Mouse (Mus musculus): ENCODE results near the gene Armh3. TPM values are rescaled to one million over a fixed set of nuclear protein-coding genes. Genes with fewer than 3 reads are reported as not detected.

Gene Armh3
- total RNA-seq, 1 experiment: 8.0 TPM

DNA sequence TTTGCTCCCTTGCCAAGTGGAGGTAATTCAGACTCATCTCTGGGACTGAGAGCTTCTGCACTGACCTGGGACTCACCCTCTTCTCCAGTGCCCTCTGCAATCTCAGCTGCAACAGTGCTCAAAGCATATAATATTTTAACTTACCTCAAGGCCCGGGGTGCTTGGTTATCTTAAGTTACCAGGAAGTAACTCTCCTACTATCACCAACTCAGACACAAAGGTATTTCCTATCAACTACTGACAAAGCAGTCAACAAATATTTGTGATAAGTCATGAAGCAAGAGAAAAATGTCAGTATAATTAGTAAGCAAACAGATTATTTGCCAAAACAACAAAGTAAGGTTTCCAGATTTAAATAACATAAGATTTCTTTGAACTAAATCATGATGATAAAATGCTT is 125.0 kb downstream of the Armh3 start:
- Histone ChIP-seq H3K4me3 (ENCODE audit: insufficient read depth in 1 of 2, low read depth in 1 of 2, low read length in 2 of 2, poor library complexity in 1 of 2, severe bottlenecking in 1 of 2) (no peak overlapping the region), H3K9ac (ENCODE audit: insufficient read depth, low read depth, low read length, poor library complexity, severe bottlenecking) (no peak overlapping the region), H3K4me1 (ENCODE audit: control insufficient read depth in 2 of 2, insufficient read depth in 2 of 2, low read length in 2 of 2, poor library complexity in 1 of 2) (peaks cover 3 to 4% of the 10 kb centered on the region in 2 experiments; a peak in 2 of 4 replicates), H3K27ac (ENCODE audit: insufficient read depth, low read depth, low read length, poor library complexity, severe bottlenecking) (no peak overlapping the region), H3K36me3 (ENCODE audit: control insufficient read depth, insufficient read depth, low read length, poor library complexity, severe bottlenecking) (no peaks in the 10 kb centered on the region; the same call in 1 of the 2 replicates), H3K9me3 (ENCODE audit: control insufficient read depth, insufficient read depth, low read depth, low read length) (no peaks in the 10 kb centered on the region)
- no peak for TF ChIP-seq ZNF384 (IDR thresholded peaks at IDR 0.05; ENCODE audit: low read depth, low read length)
- TF ChIP-seq MAFK (IDR thresholded peaks at IDR 0.05; ENCODE audit: insufficient read depth, low read depth, low read length): no peak
- no peak for TF ChIP-seq HCFC1 (IDR thresholded peaks at IDR 0.05; ENCODE audit: borderline replicate concordance, insufficient read depth, low read length)
- no peak for TF ChIP-seq CHD2 (IDR thresholded peaks at IDR 0.05; ENCODE audit: low read depth, low read length)
- no peak for TF ChIP-seq ZC3H11A (IDR thresholded peaks at IDR 0.05; ENCODE audit: borderline replicate concordance, low read depth, low read length)
- DNase-seq (ENCODE audit: low read depth, low spot score): no peak
- in situ Hi-C loops (cut with MboI; ENCODE audit: low sequenced_read_pairs in 2 of 2, unreplicated experiment in 2 of 2): no loop called here

DNA sequence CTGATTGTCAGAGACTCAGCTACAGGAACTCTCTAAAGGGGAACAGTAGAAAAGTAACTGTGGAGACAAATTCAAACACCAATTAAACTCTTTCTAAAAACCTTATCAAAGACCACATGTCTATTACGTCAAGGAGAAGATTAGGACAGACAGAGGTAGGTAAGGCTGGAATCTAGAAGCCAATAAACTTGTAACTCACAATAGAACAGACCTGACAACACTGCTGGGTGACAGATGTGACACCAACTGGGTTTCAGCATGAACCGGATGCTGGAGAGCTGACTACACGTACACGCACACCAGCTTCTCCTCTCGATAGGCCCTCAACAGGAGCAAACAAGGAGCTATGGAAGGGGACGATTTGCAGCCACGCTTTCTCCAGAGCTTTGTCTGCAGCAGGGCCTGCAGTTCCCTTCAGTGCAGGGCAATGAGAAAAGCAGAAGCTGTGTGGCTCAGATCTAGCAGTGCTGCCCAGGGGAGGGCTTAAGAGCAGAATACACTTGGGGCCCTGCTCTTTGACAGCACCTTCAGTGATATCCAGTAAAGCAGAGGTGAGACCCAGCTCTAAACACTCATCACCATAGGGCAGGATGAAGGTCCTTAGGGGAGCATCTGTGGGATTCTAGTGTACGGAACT is 142.9 kb downstream of the Armh3 start:
- Histone ChIP-seq H3K4me3 (ENCODE audit: insufficient read depth in 1 of 2, low read depth in 1 of 2, low read length in 2 of 2, poor library complexity in 1 of 2, severe bottlenecking in 1 of 2) (no peak overlapping the region), H3K36me3 (ENCODE audit: control insufficient read depth, insufficient read depth, low read length, poor library complexity, severe bottlenecking) (0 out of 2 replicates have a peak, but pooled peaks cover 3% of the 10 kb centered on the region), H3K27ac (ENCODE audit: insufficient read depth, low read depth, low read length, poor library complexity, severe bottlenecking) (no peak overlapping the region), H3K9ac (ENCODE audit: insufficient read depth, low read depth, low read length, poor library complexity, severe bottlenecking) (no peak overlapping the region), H3K9me3 (ENCODE audit: control insufficient read depth, insufficient read depth, low read depth, low read length) (no peaks in the 10 kb centered on the region), H3K4me1 (ENCODE audit: control insufficient read depth in 2 of 2, insufficient read depth in 2 of 2, low read length in 2 of 2, poor library complexity in 1 of 2) (peaks cover 6 to 8% of the 10 kb centered on the region in 2 experiments)
- no peak for DNase-seq (ENCODE audit: low read depth, low spot score)
- in situ Hi-C loops (cut with MboI; ENCODE audit: low sequenced_read_pairs in 2 of 2, unreplicated experiment in 2 of 2): no loop called here
- TF ChIP-seq MAFK (IDR thresholded peaks at IDR 0.05; ENCODE audit: insufficient read depth, low read depth, low read length) (no peak), ZC3H11A (IDR thresholded peaks at IDR 0.05; ENCODE audit: borderline replicate concordance, low read depth, low read length) (no peak), ZNF384 (IDR thresholded peaks at IDR 0.05; ENCODE audit: low read depth, low read length) (no peak), HCFC1 (IDR thresholded peaks at IDR 0.05; ENCODE audit: borderline replicate concordance, insufficient read depth, low read length) (no peak), CHD2 (IDR thresholded peaks at IDR 0.05; ENCODE audit: low read depth, low read length) (no peak)

DNA sequence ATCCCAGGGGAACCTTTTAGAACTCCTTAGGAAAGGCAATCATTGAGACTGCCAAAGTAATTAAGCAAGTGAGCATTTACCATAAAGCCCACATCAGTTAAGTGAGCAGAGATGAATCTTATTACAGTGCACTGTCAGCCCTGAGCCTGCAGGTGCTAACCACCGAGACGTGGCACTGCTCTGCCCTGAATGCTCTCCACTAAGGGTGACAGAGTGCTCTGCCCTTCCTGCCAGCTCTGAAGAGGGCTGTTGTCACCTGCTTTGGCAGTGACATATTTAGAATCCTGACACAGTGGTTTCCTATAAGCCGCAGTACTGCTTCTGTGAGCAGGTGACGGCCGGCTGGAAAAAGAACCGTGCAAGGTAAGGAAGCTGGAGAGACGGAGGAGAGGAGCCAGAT is 143.8 kb downstream of the Armh3 start:
- H3K27ac ChIP-seq (ENCODE audit: insufficient read depth, low read depth, low read length, poor library complexity, severe bottlenecking): no peak overlapping the region
- no peak for DNase-seq (ENCODE audit: low read depth, low spot score)
- no peaks in the 10 kb centered on the region for H3K9me3 ChIP-seq (ENCODE audit: control insufficient read depth, insufficient read depth, low read depth, low read length)

DNA sequence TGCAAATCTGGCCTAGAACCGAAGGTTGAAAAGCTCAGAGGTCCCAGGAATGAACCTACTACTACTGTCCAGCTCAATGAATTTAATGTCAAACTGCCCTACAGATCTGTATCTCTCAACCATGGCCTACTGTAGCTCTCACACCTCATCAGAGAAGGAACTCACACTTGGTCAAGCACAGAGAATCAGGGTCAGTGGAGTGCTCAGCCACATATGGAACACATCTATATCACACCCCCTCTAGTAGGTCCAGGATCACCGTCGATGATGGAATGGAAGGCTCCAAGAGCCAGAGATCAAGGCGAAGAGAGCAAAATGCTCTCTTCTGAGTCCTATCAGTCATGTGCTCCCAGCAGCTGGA is 150.6 kb downstream of the Armh3 start:
- Histone ChIP-seq H3K36me3 (ENCODE audit: control insufficient read depth, insufficient read depth, low read length, poor library complexity, severe bottlenecking) (no peaks in the 10 kb centered on the region), H3K27ac (ENCODE audit: insufficient read depth, low read depth, low read length, poor library complexity, severe bottlenecking) (no peak overlapping the region), H3K9me3 (ENCODE audit: control insufficient read depth, insufficient read depth, low read depth, low read length) (no peaks in the 10 kb centered on the region), H3K4me3 (ENCODE audit: insufficient read depth in 1 of 2, low read depth in 1 of 2, low read length in 2 of 2, poor library complexity in 1 of 2, severe bottlenecking in 1 of 2) (no peak overlapping the region), H3K9ac (ENCODE audit: insufficient read depth, low read depth, low read length, poor library complexity, severe bottlenecking) (no peak overlapping the region), H3K4me1 (ENCODE audit: control insufficient read depth in 2 of 2, insufficient read depth in 2 of 2, low read length in 2 of 2, poor library complexity in 1 of 2) (0 out of 4 replicates have a peak, but pooled peaks cover 0 to 2% of the 10 kb centered on the region in 2 experiments)
- DNase-seq (ENCODE audit: low read depth, low spot score): no peak
- no peak for TF ChIP-seq HCFC1 (IDR thresholded peaks at IDR 0.05; ENCODE audit: borderline replicate concordance, insufficient read depth, low read length)
- no peak for TF ChIP-seq MAFK (IDR thresholded peaks at IDR 0.05; ENCODE audit: insufficient read depth, low read depth, low read length)
- no peak for TF ChIP-seq ZNF384 (IDR thresholded peaks at IDR 0.05; ENCODE audit: low read depth, low read length)
- TF ChIP-seq ZC3H11A (IDR thresholded peaks at IDR 0.05; ENCODE audit: borderline replicate concordance, low read depth, low read length): no peak
- TF ChIP-seq CHD2 (IDR thresholded peaks at IDR 0.05; ENCODE audit: low read depth, low read length): no peak
- in situ Hi-C loops (cut with MboI; ENCODE audit: low sequenced_read_pairs in 2 of 2, unreplicated experiment in 2 of 2): no loop called here

More for the DNA sequence above, 143.8 kb downstream of the Armh3 start:
- TF ChIP-seq ZNF384 (IDR thresholded peaks at IDR 0.05; ENCODE audit: low read depth, low read length) (no peak), HCFC1 (IDR thresholded peaks at IDR 0.05; ENCODE audit: borderline replicate concordance, insufficient read depth, low read length) (no peak), CHD2 (IDR thresholded peaks at IDR 0.05; ENCODE audit: low read depth, low read length) (no peak), ZC3H11A (IDR thresholded peaks at IDR 0.05; ENCODE audit: borderline replicate concordance, low read depth, low read length) (no peak), MAFK (IDR thresholded peaks at IDR 0.05; ENCODE audit: insufficient read depth, low read depth, low read length) (no peak)
- H3K9ac ChIP-seq (ENCODE audit: insufficient read depth, low read depth, low read length, poor library complexity, severe bottlenecking): no peak overlapping the region
- H3K4me1 ChIP-seq (ENCODE audit: control insufficient read depth in 2 of 2, insufficient read depth in 2 of 2, low read length in 2 of 2, poor library complexity in 1 of 2): peaks cover 0 to 3% of the 10 kb centered on the region in 2 experiments; a peak in 3 of 4 replicates
- in situ Hi-C loops (cut with MboI; ENCODE audit: low sequenced_read_pairs in 2 of 2, unreplicated experiment in 2 of 2): no loop called here
- no peak overlapping the region for H3K4me3 ChIP-seq (ENCODE audit: insufficient read depth in 1 of 2, low read depth in 1 of 2, low read length in 2 of 2, poor library complexity in 1 of 2, severe bottlenecking in 1 of 2)
- H3K36me3 ChIP-seq (ENCODE audit: control insufficient read depth, insufficient read depth, low read length, poor library complexity, severe bottlenecking): 0 out of 2 replicates have a peak, but pooled peaks cover 3% of the 10 kb centered on the region
